Comparison of ENCODE assay signal across 12 mouse cellular contexts in genomic region chr2:181673501-181673900, GRCm38 (mm10). TPM values are rescaled to one million over a fixed set of nuclear protein-coding genes. Genes with fewer than 3 reads are reported as not detected.
DNase-seq lines count a peak whose midpoint lies in the region; ATAC-seq lines count a peak whose summit lies in the region.
"Had no signal": no experiment of that assay in that cellular context is flagged by ENCODE, and none has a peak within 500 bp of the region (broad histone marks: within the 10 kb centered on the region; RNA-seq: fewer than 3 reads in every experiment).

No protein-coding gene starts in this region.

- H3K4me1 ChIP-seq in kidney, embryonic 14.5 days (ENCODE audit: control insufficient read depth, insufficient read depth, low read length) = peaks cover 17% of the 10 kb centered on the region

- DNase-seq in kidney, adult 8-10 months = no peak
- DNase-seq in ZHBTc4 (ENCODE audit: low read depth, low spot score) = peak; percentile 65
- DNase-seq in adrenal gland, postnatal 36 days = peak; percentile 52 to 66
- peak; percentile 66 for DNase-seq in lung, postnatal 10 days
- DNase-seq in layer of hippocampus, adult 9-11 months = no peak
- no peak for DNase-seq in cerebellum, adult 8-10 months
- DNase-seq: gastrocnemius, postnatal 14 days had no signal

- peaks cover 47% of the 10 kb centered on the region for H3K27me3 ChIP-seq in kidney, embryonic 14.5 days (ENCODE audit: control insufficient read depth, insufficient read depth, low read length)

- no peak overlapping the region for H3K4me2 ChIP-seq in kidney, embryonic 14.5 days (replicated peaks; ENCODE audit: low read depth, low read length)
- H3K4me2 ChIP-seq: intestine, embryonic 15.5 days; limb, embryonic 13.5 days; midbrain, embryonic 12.5 days had no signal

- H3K4me3 ChIP-seq in kidney, embryonic 14.5 days (ENCODE audit: low read length) = no peak overlapping the region
- H3K4me3 ChIP-seq: erythroblast, embryonic 14.5 days; intestine, embryonic 15.5 days; limb, embryonic 13.5 days; midbrain, embryonic 12.5 days had no signal

- H3K36me3 ChIP-seq in kidney, embryonic 14.5 days (ENCODE audit: control insufficient read depth, insufficient read depth, low read length) = no peaks in the 10 kb centered on the region
- H3K36me3 ChIP-seq: intestine, embryonic 15.5 days; limb, embryonic 13.5 days; midbrain, embryonic 12.5 days had no signal

- peak; percentile 18; the same call in 1 of the 2 replicates for ATAC-seq in kidney, embryonic 14.5 days (ENCODE audit: low FRiP score, low TSS enrichment)
- ATAC-seq: intestine, embryonic 15.5 days had no signal

- no peak overlapping the region for H3K9ac ChIP-seq in kidney, embryonic 14.5 days (ENCODE audit: low read depth, low read length)
- H3K9ac ChIP-seq: intestine, embryonic 15.5 days; limb, embryonic 13.5 days; midbrain, embryonic 12.5 days had no signal

- 70% methylated on average over 1 of the region's 1 CpGs for WGBS in kidney, embryonic 14.5 days

- no peak overlapping the region for H3K27ac ChIP-seq in kidney, embryonic 14.5 days (ENCODE audit: low read depth, low read length)
- H3K27ac ChIP-seq: intestine, embryonic 15.5 days; limb, embryonic 13.5 days; midbrain, embryonic 12.5 days had no signal

- no peaks in the 10 kb centered on the region for H3K9me3 ChIP-seq in kidney, embryonic 14.5 days (ENCODE audit: control insufficient read depth, low read length)
- H3K9me3 ChIP-seq: intestine, embryonic 15.5 days; limb, embryonic 13.5 days; midbrain, embryonic 12.5 days had no signal

RNA-seq across cellular contexts. Expression of gene Sox18, which starts 2.1 kb away (rescaled TPM):
- 36.8 and 40.5 TPM in 2 replicates for polyA plus RNA-seq in kidney, embryonic 14.5 days (2014; fragmentation: Nextera tagmentation; extraction: Ambion mirVana)
- total RNA-seq in adrenal gland, postnatal 36 days (2021) = 10 to 100 TPM; 21.9 to 34.6 TPM

RNA-seq across cellular contexts. Expression of gene Tcea2, which starts 6.6 kb away (rescaled TPM):
- polyA plus RNA-seq in kidney, embryonic 14.5 days (2014; fragmentation: Nextera tagmentation; extraction: Ambion mirVana) = 24.5 and 24.8 TPM in 2 replicates
- total RNA-seq in adrenal gland, postnatal 36 days (2021) = 1 to 10 TPM; 5.8 to 7.0 TPM
- polyA plus RNA-seq: erythroblast, embryonic 14.5 days had no signal

RNA-seq across cellular contexts. Expression of gene Gm29797, which starts 16.7 kb away (rescaled TPM):
- 0.63 TPM in 1 of 2 replicates, not detected in the other for polyA plus RNA-seq in kidney, embryonic 14.5 days (2014; fragmentation: Nextera tagmentation; extraction: Ambion mirVana)
- total RNA-seq in adrenal gland, postnatal 36 days (2021) = under 1 TPM in 1 of 2 experiments, not detected in 1; 0.43 TPM
- total RNA-seq: gastrocnemius, postnatal 14 days had no signal
- polyA plus RNA-seq: erythroblast, embryonic 14.5 days; midbrain, embryonic 12.5 days had no signal

RNA-seq across cellular contexts. Expression of gene Rgs19, which starts 20.3 kb away (rescaled TPM):
- polyA plus RNA-seq in kidney, embryonic 14.5 days (2014; fragmentation: Nextera tagmentation; extraction: Ambion mirVana) = 70.8 and 71.9 TPM in 2 replicates
- total RNA-seq in adrenal gland, postnatal 36 days (2021) = 10 to 100 TPM; 24.7 to 25.6 TPM

RNA-seq across cellular contexts. Expression of gene Lkaaear1, which starts 24.7 kb away (rescaled TPM):
- polyA plus RNA-seq in kidney, embryonic 14.5 days (2014; fragmentation: Nextera tagmentation; extraction: Ambion mirVana) = not detected in 2 replicates
- total RNA-seq in adrenal gland, postnatal 36 days (2021) = not detected
- total RNA-seq: gastrocnemius, postnatal 14 days had no signal
- polyA plus RNA-seq: erythroblast, embryonic 14.5 days; intestine, embryonic 15.5 days; limb, embryonic 13.5 days; midbrain, embryonic 12.5 days had no signal

Comparison
In these comparisons a context has a peak if more than half of its experiments do, and no peak if none do; other contexts are left out.
1. DNase-seq: peak in ZHBTc4 (single experiment), adrenal gland, postnatal 36 days (2 of 2) and lung, postnatal 10 days (single experiment); none in kidney, adult 8-10 months (0 of 2), layer of hippocampus, adult 9-11 months (single experiment) and cerebellum, adult 8-10 months (single experiment).